Mouse (Mus musculus) cerebellum, adult 9-11 months (tissue): ENCODE measurements at regions not wholly inside any gene's neighbourhood (a gene's known extent, or its start where the extent isn't known, plus 50 kb on each side); places are given as distances from the start of the nearest gene placed in this dataset.

Source experiments
- DNase-seq: peaks from one replicate; pipeline ENCODE4 v3.0.0; 2022

GRCm38 (mm10) chr8:32958331-32958730, 470.2 kb upstream of the 5930422O12Rik start:
- DNase-seq = no peak

DNA sequence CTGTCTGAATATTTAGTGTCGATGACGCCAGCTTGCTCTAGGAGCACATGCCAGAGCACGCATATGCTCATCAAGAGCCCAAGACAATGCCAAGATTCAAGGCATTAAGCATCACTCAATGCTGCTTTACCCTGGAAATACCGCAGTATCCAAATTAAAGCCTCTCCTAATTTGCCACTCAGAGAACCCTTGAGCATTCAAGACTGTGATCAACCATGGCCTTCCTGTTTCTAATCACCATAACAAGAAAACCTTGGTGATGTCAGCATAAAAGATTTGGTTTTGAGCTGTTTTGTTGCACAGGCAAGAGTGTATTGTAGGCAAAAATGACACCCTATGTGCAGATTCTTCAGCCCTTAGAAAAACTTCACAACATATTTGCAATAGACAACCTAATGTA, 469.7 kb upstream of the 5930422O12Rik start:
- DNase-seq = no peak

DNA sequence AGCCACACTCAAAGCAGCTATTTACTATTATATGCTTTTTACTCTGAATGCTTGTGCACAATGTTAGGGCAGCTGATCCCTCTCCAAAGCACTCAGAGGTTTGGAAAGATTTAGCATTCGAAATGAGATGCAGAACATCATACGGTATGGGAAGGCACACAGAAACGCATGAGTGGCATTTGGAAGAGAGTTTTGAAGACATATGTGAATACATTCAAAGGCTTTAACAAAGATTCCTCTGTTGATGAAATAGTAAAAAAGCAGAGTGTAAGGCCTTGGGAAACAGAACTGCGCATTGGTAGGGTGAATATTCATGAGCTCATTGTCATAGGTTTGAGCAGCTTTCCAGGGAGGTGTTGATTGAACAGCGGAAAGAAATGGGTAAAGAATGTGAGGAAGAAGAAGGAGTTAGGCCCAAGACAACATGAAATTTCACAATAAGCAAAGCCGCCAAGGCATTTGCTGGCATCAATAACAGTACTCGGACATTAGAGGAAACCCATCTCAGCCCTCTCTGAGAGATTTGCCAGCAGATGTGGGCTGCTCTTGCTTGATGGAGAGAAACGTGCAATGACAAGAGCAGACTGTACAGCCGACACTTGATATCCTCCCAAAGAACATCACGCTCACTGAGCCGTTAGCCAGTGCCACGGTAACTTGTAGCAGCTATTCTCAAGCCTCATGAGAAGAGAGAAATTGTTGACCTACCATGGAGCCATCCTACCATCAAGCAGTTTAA, 469.0 kb upstream of the 5930422O12Rik start:
- no peak for DNase-seq

- no peak for DNase-seq
Observed at GRCm38 (mm10) chr8:32990216-32990615, 438.3 kb upstream of the 5930422O12Rik start.

DNA sequence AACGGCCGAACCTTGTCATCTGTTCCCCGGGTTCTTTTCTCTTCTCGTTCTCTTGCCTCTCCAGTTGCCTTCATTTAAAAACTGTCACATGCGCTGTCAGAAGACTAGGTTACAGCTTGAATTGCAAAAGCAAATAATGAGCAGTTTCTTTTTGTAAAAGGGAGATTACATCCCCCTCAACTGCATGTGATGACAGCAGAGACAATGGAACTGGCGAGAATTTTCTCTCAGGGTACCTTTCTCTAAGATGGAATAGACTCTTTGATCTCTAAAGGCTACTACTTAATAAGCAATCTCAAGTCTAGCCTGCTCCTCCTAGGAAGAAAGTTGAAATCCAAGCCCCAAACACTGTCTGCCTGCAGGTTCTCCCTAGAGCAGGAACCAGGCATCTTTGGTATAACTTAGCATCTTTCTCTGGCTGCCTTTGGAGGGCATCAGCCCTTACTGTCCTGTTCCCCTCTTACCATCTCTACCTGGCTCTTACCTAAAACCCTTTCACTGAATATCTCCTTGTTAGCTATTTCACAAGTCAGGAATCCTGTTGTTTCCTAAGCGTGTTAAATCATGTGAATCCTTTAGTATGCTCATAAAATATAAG, 424.4 kb upstream of the 5930422O12Rik start:
- DNase-seq = no peak

- no peak for DNase-seq
Observed at GRCm38 (mm10) chr8:33004570-33004969, 423.9 kb upstream of the 5930422O12Rik start.

GRCm38 (mm10) chr8:33010106-33010505, 418.4 kb upstream of the 5930422O12Rik start:
- DNase-seq = no peak

DNA sequence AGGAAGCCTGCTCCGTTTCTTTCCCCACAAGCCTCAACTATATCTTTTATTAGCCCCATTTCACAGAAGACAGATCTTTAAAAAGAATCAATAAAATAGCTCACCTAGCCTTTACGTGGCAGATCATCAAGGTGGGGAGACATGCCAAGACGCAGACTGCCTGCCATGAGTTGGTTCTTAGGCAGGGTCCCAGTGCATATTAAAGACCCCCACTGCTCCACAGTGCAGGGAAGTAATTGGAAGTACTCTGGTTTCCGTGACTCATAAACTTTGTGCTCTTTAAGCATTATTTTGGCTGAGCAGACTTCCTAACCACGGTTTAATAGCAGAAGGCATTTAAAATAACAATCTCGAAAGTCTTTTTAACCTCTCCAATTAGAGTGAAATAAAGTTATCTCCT, 415.7 kb upstream of the 5930422O12Rik start:
- no peak for DNase-seq

DNA sequence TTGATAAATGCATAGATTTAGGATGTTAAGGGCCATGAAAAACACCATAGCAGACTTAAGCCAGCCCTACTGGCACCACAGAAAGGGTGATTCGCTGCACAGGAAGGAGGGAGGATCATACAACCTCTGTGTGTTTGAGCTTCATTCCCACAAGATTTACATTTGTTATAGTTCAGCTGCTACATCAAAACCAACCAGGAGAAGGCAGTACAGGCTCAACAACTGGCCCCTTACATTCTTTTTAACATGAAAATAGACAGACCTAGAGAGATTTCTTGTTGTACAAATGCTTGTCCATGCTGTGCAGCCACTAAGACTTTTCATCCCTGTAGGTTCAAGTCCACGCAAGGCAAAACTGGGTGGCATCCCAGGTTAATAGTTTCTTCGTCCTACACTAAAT, 412.6 kb upstream of the 5930422O12Rik start:
- no peak for DNase-seq

GRCm38 (mm10) chr8:33026973-33027372, 401.5 kb upstream of the 5930422O12Rik start:
- DNase-seq = no peak

GRCm38 (mm10) chr8:33029453-33029852, 399.1 kb upstream of the 5930422O12Rik start:
- no peak for DNase-seq

DNA sequence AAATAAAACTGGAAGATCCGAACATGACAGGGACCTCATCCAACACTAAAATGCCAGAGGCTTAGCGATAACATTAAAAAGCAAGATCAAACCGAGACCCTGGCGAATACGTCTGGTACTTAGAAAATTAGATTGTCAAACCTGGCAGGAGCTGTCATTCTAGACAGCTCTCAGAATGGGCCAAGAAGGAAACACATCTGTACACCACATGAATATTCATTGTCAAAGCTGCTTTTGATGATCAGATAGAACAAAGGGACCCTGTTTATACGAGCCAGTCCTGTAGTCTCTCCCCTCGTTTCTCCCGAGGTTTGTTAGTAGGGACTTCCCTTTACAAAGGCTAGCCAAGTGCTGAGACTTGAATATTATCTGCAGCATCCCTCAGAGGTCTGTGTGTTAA, 376.5 kb upstream of the 5930422O12Rik start:
- no peak for DNase-seq

DNA sequence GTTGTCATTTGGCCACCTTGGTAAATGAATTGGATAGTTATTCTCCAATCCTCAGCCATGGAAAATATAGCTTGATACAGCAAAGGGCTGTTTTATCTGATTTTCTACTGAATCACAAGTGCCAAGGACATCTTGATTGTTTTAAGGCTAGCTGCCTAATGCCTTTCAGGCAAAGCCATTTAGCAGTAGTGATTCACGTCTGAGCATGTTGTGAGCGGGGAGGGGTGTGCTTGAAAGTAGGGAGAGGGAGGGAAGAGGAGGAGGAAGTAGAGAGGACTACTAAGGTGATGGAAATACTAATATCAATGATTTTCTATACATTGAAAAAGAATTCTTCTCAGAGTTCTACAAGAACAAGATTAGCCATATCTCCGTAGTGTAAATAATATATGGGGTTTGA, 362.9 kb upstream of the 5930422O12Rik start:
- DNase-seq = no peak

DNA sequence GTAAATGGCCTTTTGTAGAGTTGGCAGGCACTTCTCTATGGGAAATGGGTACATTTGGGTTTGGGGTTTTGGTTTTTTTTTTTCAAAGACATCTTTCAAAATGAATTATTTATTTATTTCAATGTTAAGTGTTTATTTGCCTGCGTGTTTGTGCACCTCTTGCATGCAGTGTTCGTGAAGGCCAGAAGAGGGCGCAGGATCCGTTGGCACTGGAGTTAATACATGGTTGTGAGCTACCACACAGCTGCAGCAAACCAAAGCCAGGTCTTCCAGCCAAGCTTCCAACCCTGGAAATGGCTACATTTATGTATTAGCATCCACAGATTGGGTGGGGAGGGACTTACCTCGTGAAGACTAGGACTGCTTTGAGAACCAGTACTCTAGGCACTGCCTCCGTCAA, 362.3 kb upstream of the 5930422O12Rik start:
- DNase-seq = no peak

- DNase-seq = no peak
Observed at GRCm38 (mm10) chr8:33067453-33068039, 361.0 kb upstream of the 5930422O12Rik start.

GRCm38 (mm10) chr8:33068468-33068867, 360.0 kb upstream of the 5930422O12Rik start:
- no peak for DNase-seq

GRCm38 (mm10) chr8:33075186-33075585, 353.3 kb upstream of the 5930422O12Rik start:
- DNase-seq = no peak

GRCm38 (mm10) chr8:33076253-33076652, 352.3 kb upstream of the 5930422O12Rik start:
- no peak for DNase-seq

GRCm38 (mm10) chr8:33078125-33078524, 350.4 kb upstream of the 5930422O12Rik start:
- peak; percentile 3 for DNase-seq

DNA sequence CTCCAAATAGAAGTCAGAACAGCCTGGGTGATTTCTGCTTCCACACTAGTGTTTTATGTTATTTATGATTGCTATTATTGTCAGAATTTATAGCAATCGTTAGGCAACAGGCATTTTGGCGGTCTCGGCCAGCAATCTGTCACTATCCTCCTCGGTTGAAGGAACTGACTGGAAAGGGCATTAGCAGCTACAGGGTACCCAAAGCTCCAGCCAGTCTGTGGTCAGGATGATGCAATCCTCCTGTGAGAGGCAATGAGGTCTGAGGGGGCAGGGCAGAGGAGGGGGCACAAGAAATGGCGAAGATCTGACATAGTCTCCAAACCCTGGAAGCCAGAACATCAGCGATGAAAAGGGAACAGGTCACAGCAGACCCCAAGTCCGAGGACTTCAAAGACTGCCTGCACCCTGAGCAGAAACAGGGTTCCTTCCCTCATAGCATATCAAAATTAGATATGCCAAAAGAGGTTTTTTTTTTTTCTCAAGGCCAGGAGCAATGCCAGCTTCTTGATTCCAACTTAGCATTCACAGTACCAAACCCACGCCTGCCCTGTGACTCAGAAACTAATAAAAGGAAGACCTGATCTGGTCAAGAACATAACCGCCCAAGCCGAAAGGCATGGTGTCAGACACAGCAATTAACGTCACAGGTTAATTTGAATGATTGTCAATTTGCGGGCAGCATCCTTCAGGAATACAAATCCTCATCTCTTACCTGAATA, 348.5 kb upstream of the 5930422O12Rik start:
- no peak for DNase-seq

DNA sequence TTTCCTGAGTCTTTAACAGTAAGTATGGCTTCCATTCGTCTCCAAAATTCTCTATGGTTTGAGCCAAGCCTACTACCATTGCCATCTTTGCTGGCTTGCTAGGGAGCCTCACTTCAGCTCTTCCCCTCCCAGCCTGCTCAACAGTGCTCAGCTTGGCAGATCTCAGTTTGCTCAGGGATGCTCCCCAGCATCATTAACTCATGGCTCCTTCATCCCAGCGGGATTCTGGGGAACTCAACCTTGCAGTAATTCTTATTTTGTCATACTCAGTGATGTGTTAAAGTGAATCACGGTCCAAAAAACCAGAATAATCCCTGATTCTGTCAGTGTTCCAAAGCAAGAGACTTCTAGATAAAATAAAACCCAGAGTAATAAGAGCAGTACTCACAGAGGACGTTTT, 346.6 kb upstream of the 5930422O12Rik start:
- DNase-seq = no peak

- no peak for DNase-seq
Observed at GRCm38 (mm10) chr8:33085461-33085860, 343.0 kb upstream of the 5930422O12Rik start.

GRCm38 (mm10) chr8:33089731-33090130, 338.8 kb upstream of the 5930422O12Rik start:
- no peak for DNase-seq

GRCm38 (mm10) chr8:33108914-33109313, 319.6 kb upstream of the 5930422O12Rik start:
- DNase-seq = no peak
